Mouse (Mus musculus) olfactory bulb, adult 2 months (tissue): ENCODE results near the gene Sncg. TPM values are rescaled to one million over a fixed set of nuclear protein-coding genes. Genes with fewer than 3 reads are reported as not detected.

Experiments used
- H3K27ac ChIP-seq: fragments of 200-500 bp; 2 replicates; pipeline ENCODE4 v1.5.1; 2012; ENCODE audit warnings: low read depth, low read length; ENCODE audit not compliant: insufficient read depth
- H3K4me1 ChIP-seq: fragments of 200-500 bp; 2 replicates; pipeline ENCODE4 v1.6.1; 2012; ENCODE audit warnings: low read length; ENCODE audit not compliant: control insufficient read depth, insufficient read depth
- H3K4me3 ChIP-seq: fragments of 200-500 bp; 2 replicates; pipeline ENCODE4 v1.5.1; 2012; ENCODE audit warnings: mild to moderate bottlenecking, low read depth, low read length, moderate library complexity; ENCODE audit not compliant: insufficient read depth
- CTCF ChIP-seq: fragments of 200-500 bp; IDR thresholded peaks from 2 replicates; pipeline ENCODE4 v1.5.1; 2012; ENCODE audit warnings: low read depth, mild to moderate bottlenecking, low read length, moderate library complexity; ENCODE audit not compliant: insufficient read depth
- POLR2A ChIP-seq: fragments of 200-500 bp; IDR thresholded peaks from 2 replicates; pipeline ENCODE4 v1.6.1; 2012; ENCODE audit warnings: mild to moderate bottlenecking, low read depth, low read length, moderate library complexity; ENCODE audit not compliant: insufficient read depth
- WGBS: fragments of 180-500 bp; shearing (Covaris S2); methylation state at CpG from one replicate; pipeline ENCODE4 v1.1.7; 2018; 5-methylcytosine and 5-hydroxymethylcytosine counted together
- polyA plus RNA-seq: library from polyadenylated mRNA; stranded (reverse); fragments of >200 nt; gene quantifications from 2 replicates; pipeline ENCODE4 v1.2.4, GENCODE M21; 2012; ENCODE audit warnings: low replicate concordance; ENCODE audit not compliant: missing spikeins, insufficient read depth, insufficient read length

Gene Sncg
- polyA plus RNA-seq, 1 experiment = not detected

GRCm38 (mm10) chr14:34331886-34332285 is 42.7 kb downstream of the Sncg start:
- no peaks in the 10 kb centered on the region for H3K4me1 ChIP-seq
- no peak overlapping the region for H3K4me3 ChIP-seq
- H3K27ac ChIP-seq = no peak overlapping the region
- no peak for TF ChIP-seq POLR2A
- TF ChIP-seq CTCF = no peak
- 57% methylated on average over 3 of the region's 3 CpGs for WGBS

- 73% methylated on average over 9 of the region's 9 CpGs for WGBS
- TF ChIP-seq POLR2A (no peak), CTCF (no peak)
- no peaks in the 10 kb centered on the region for H3K4me1 ChIP-seq
- H3K27ac ChIP-seq = no peak overlapping the region
- no peak overlapping the region for H3K4me3 ChIP-seq
These were observed 43.9 kb downstream of the Sncg start for GRCm38 (mm10) chr14:34330657-34331158.

GRCm38 (mm10) chr14:34327618-34328017 is 47.0 kb downstream of the Sncg start:
- no peak for TF ChIP-seq POLR2A
- no peak for TF ChIP-seq CTCF
- Histone ChIP-seq H3K4me1 (no peaks in the 10 kb centered on the region), H3K27ac (no peak overlapping the region), H3K4me3 (no peak overlapping the region)
- WGBS = 78% methylated on average over 1 of the region's 1 CpGs

GRCm38 (mm10) chr14:34326606-34327005 is 48.0 kb downstream of the Sncg start:
- Histone ChIP-seq H3K4me3 (no peak overlapping the region), H3K27ac (no peak overlapping the region), H3K4me1 (no peaks in the 10 kb centered on the region)
- TF ChIP-seq POLR2A = no peak
- TF ChIP-seq CTCF = no peak
- 95% methylated on average over 3 of the region's 3 CpGs for WGBS

GRCm38 (mm10) chr14:34323576-34324085 is 51.0 kb downstream of the Sncg start:
- TF ChIP-seq POLR2A (no peak), CTCF (no peak)
- WGBS = 97% methylated on average over 5 of the region's 5 CpGs
- H3K27ac ChIP-seq = no peak overlapping the region

More at GRCm38 (mm10) chr14:34323576-34324085, 51.0 kb downstream of the Sncg start:
- Histone ChIP-seq H3K4me3 (no peak overlapping the region), H3K4me1 (no peaks in the 10 kb centered on the region)

Other genes starting within 250 kb of the Sncg start
- gene Npy4r, start 222.3 kb downstream of the Sncg start, polyA plus RNA-seq = not detected in 2 replicates
- not detected in 2 replicates for gene Gprin2, start 173.1 kb downstream of the Sncg start, polyA plus RNA-seq
- not detected in 2 replicates for gene Syt15, start 155.2 kb downstream of the Sncg start, polyA plus RNA-seq
- gene Shld2, start 64.3 kb downstream of the Sncg start, polyA plus RNA-seq = not detected in 2 replicates
- gene Glud1, start 64.1 kb downstream of the Sncg start, polyA plus RNA-seq = 89.8 and 428 TPM in 2 replicates
- not detected in 2 replicates for gene Fam25c, start 19.4 kb downstream of the Sncg start, polyA plus RNA-seq
- not detected in 2 replicates for gene Mmrn2, start 676 bp upstream of the Sncg start, polyA plus RNA-seq
- gene Bmpr1a, start 128.6 kb upstream of the Sncg start, polyA plus RNA-seq = not detected in 2 replicates
- not detected in 2 replicates for gene 9230112D13Rik, start 148.0 kb upstream of the Sncg start, polyA plus RNA-seq
- gene Ldb3, start 213.9 kb upstream of the Sncg start, polyA plus RNA-seq = not detected in 2 replicates
- not detected in 2 replicates for gene Opn4, start 225.4 kb upstream of the Sncg start, polyA plus RNA-seq